ENCODE assay signal across 8 mouse cellular contexts in the genomic region with DNA sequence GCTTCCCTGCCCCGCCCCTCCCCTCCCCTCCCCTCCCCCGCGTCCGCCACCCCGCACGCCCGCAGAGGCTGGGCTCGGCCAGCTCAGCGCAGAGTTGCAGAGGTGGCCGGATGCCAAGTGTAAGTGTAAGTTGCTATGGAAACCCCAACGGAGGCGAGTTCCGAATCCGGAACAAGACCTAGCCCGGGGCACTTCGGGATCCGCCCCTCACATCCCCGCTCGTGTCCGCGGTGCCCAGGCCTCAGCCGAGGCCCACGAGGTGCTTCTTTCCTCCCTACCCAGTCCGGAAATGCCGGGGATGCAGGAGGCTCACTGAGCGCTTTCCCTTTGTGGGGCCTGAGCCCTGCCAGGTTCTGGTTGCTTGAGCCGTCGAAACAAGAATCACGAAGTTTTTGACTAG. TPM values are rescaled to one million over a fixed set of nuclear protein-coding genes. Genes with fewer than 3 reads are reported as not detected.
DNase-seq lines count a peak whose midpoint lies in the region; ATAC-seq lines count a peak whose summit lies in the region.

No protein-coding gene starts in this region.

- peaks cover 7% of the 10 kb centered on the region for H3K36me3 ChIP-seq in forebrain, embryonic 12.5 days (replicated peaks)

- H3K27ac ChIP-seq in forebrain, embryonic 12.5 days = no peak overlapping the region

- peaks cover 38% of the 10 kb centered on the region for H3K27me3 ChIP-seq in forebrain, embryonic 12.5 days

- 2% methylated on average over 29 of the region's 29 CpGs for WGBS in forebrain, embryonic 12.5 days

- H3K9me3 ChIP-seq in forebrain, embryonic 12.5 days = no peaks in the 10 kb centered on the region

- peak overlapping the region; percentile 44 for H3K9ac ChIP-seq in forebrain, embryonic 12.5 days

- DNase-seq in cerebellum, adult 9-11 months = peak; percentile 42
- no peak for DNase-seq in cerebellum, adult 11 months
- peak; percentile 77 for DNase-seq in adrenal gland, postnatal 14 days
- DNase-seq in heart, postnatal 36 days = peak; percentile 60 to 67
- DNase-seq in kidney, postnatal 36 days = peak; percentile 74 to 80
- peak; percentile 77 for DNase-seq in lung, postnatal 36 days
- DNase-seq in right cerebral cortex, postnatal 14 days = peak; percentile 71

- H3K4me2 ChIP-seq in forebrain, embryonic 12.5 days = peak overlapping the region; percentile 71

- intact Hi-C loops in heart, postnatal 36 days (cut with DNase I) = loop anchor here (10.0 kb wide), 1 partner anchor 826 kb away; no protein-coding TSS in a partner anchor

- peak overlapping the region; percentile 40 for H3K4me3 ChIP-seq in forebrain, embryonic 12.5 days (replicated peaks)

- peaks cover 29% of the 10 kb centered on the region for H3K4me1 ChIP-seq in forebrain, embryonic 12.5 days

- ATAC-seq in forebrain, embryonic 12.5 days (ENCODE audit: low FRiP score) = peak; percentile 2; the same call in 1 of the 2 replicates

RNA-seq across cellular contexts. Expression of gene Bmi1, which starts 4.1 kb away (rescaled TPM):
- total RNA-seq in adrenal gland, postnatal 14 days (2021) = 52.0 and 53.0 TPM in 2 replicates
- polyA plus RNA-seq in forebrain, embryonic 12.5 days (2016; fragmentation: Nextera tagmentation; extraction: Ambion mirVana) = 42.0 and 43.9 TPM in 2 replicates
- 10 to 100 TPM; 60.5 to 62.0 TPM for total RNA-seq in heart, postnatal 36 days (2021)

RNA-seq across cellular contexts. Expression of gene Commd3, which starts 8.8 kb away (rescaled TPM):
- 105 and 112 TPM in 2 replicates for total RNA-seq in adrenal gland, postnatal 14 days (2021)
- 156 and 162 TPM in 2 replicates for polyA plus RNA-seq in forebrain, embryonic 12.5 days (2016; fragmentation: Nextera tagmentation; extraction: Ambion mirVana)
- 100 to 1,000 TPM; 103 to 104 TPM for total RNA-seq in heart, postnatal 36 days (2021)

RNA-seq across cellular contexts. Expression of gene Spag6, which starts 12.9 kb away (rescaled TPM):
- 0.41 and 0.56 TPM in 2 replicates for total RNA-seq in adrenal gland, postnatal 14 days (2021)
- 0.18 and 0.50 TPM in 2 replicates for polyA plus RNA-seq in forebrain, embryonic 12.5 days (2016; fragmentation: Nextera tagmentation; extraction: Ambion mirVana)
- total RNA-seq in heart, postnatal 36 days (2021) = under 1 TPM in 1 of 2 experiments, not detected in 1; 0.47 TPM
